Mouse (Mus musculus) spleen, postnatal 0 days (tissue): ENCODE measurements around the gene Zfp617. TPM values are rescaled to one million over a fixed set of nuclear protein-coding genes. Genes with fewer than 3 reads are reported as not detected.

Source experiments
- polyA plus RNA-seq: library from polyadenylated mRNA; unstranded; fragments of >200 nt; fragmentation: Nextera tagmentation; extraction: Ambion mirVana; gene quantifications from 2 replicates; pipeline ENCODE4 v1.2.1, GENCODE M21; 2015

The Zfp617 gene
- 7.8 and 8.9 TPM in 2 replicates for polyA plus RNA-seq

GRCm38 (mm10) chr8:71908309-71909261 is at the start of gene Zfp617, which contains the start of gene Zfp882:
Gene Zfp617, plus strand, starts transcription at chr8:71908635.
Gene Zfp882, plus strand, starts transcription at chr8:71908608.

GRCm38 (mm10) chr8:71881618-71882274 is 26.7 kb upstream of the Zfp617 start, which contains the start of gene Zfp709:
Gene Zfp709, plus strand, starts transcription at chr8:71882019.

DNA sequence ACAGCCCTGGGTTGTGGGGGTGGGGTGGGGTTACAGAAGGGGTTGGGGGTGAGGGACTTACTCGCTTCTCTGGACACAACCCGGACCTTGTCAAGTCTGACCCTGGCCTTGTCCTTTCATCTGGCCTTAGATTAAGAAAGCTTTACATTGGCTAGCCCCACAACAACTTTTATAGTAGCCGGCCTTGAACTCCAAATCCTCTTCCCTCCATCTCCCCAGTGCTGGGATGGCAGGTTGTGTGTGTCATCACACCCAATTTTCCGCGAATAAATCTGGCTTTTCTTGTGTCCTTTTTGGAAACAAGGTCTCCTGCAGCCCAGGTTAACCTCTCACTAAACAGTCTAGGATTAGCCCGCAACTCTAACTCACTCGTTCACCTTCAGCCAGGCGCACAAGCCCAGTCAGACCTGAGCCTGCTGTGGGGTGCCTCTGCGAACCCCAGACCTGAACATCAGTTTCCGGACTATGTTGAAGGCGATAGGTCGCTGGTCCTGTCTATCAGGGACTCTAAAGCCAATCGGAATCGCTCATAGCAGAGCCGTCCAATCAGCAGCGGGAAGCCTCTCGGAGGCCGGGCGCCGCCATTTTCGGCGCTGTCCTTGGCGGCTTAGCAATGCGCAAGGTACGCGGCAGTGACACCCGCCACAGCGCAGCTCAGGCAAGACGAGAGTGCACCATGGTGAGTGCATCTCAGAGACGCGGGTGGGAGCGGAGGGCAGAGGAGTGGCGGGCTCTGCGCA is 42.2 kb downstream of the Zfp617 start, which contains the start of gene Zfp961:
Gene Zfp961, plus strand, starts transcription at position 557 of the 740 bp plus-strand sequence.

Other genes starting within 250 kb of the Zfp617 start
- gene Unc13a, start 236.9 kb upstream of the Zfp617 start, polyA plus RNA-seq: 0.24 and 0.53 TPM in 2 replicates
- 7.5 and 9.3 TPM in 2 replicates for gene Jak3, start 232.3 kb upstream of the Zfp617 start, polyA plus RNA-seq
- gene Insl3, start 219.4 kb upstream of the Zfp617 start, polyA plus RNA-seq: 5.0 and 6.6 TPM in 2 replicates
- 4.3 and 5.0 TPM in 2 replicates for gene B3gnt3, start 206.8 kb upstream of the Zfp617 start, polyA plus RNA-seq
- gene Fcho1, start 182.9 kb upstream of the Zfp617 start, polyA plus RNA-seq: 48.8 and 51.1 TPM in 2 replicates
- 2.2 and 2.8 TPM in 2 replicates for gene Zfp709, start 26.6 kb upstream of the Zfp617 start, polyA plus RNA-seq
- gene Zfp882, start within 50 bp of the Zfp617 start, polyA plus RNA-seq: 1.0 and 1.6 TPM in 2 replicates
- gene Zfp961, start 42.4 kb downstream of the Zfp617 start, polyA plus RNA-seq: 10.0 and 10.7 TPM in 2 replicates
- 37.6 and 46.6 TPM in 2 replicates for gene Cyp4f18, start 101.0 kb downstream of the Zfp617 start, polyA plus RNA-seq
- gene Olfr372, start 132.6 kb downstream of the Zfp617 start, polyA plus RNA-seq: 0.13 TPM in 1 of 2 replicates, not detected in the other
- 0.06 and 0.07 TPM in 2 replicates for gene Olfr373, start 174.5 kb downstream of the Zfp617 start, polyA plus RNA-seq
- gene Olfr374, start 198.4 kb downstream of the Zfp617 start, polyA plus RNA-seq: 0.04 TPM in 1 of 2 replicates, not detected in the other
- gene Tpm4, start 226.3 kb downstream of the Zfp617 start, polyA plus RNA-seq: 196 and 211 TPM in 2 replicates